Mouse (Mus musculus) common myeloid progenitor, adult 5-6 weeks (primary cell): ENCODE results near the gene Mrpl1. TPM values are rescaled to one million over a fixed set of nuclear protein-coding genes. Genes with fewer than 3 reads are reported as not detected.

Experiments
- ATAC-seq: replicated peaks from 2 replicates; pipeline ENCODE4 v1.8.0; 2016; ENCODE audit warnings: low read depth, mild to moderate bottlenecking, moderate TSS enrichment, inconsistent platforms; ENCODE audit not compliant: poor library complexity, severe bottlenecking
- total RNA-seq: library from RNA; stranded (forward); fragments of 200-1000, 187-1606 nt; gene quantifications from 2 replicates; pipeline ENCODE4 v1.2.3, GENCODE M21; 2017

The Mrpl1 gene
- 47.1 and 47.7 TPM in 2 replicates for total RNA-seq

GRCm38 (mm10) chr5:96209459-96209858 is at the start of gene Mrpl1:
Mrpl1 (plus strand) TSS chr5:96209493.
- peak; percentile 81 for ATAC-seq

GRCm38 (mm10) chr5:96160467-96161262 is 48.6 kb upstream of the Mrpl1 start:
- ATAC-seq: peak; percentile 48

- no peak for ATAC-seq
Measured at GRCm38 (mm10) chr5:96161263-96161577, 48.1 kb upstream of the Mrpl1 start.

- no peak; the same call in 1 of the 2 replicates for ATAC-seq
Measured at GRCm38 (mm10) chr5:96161578-96162398, 47.5 kb upstream of the Mrpl1 start.

GRCm38 (mm10) chr5:96162399-96163331 is 46.6 kb upstream of the Mrpl1 start:
- peak; percentile 55 for ATAC-seq

GRCm38 (mm10) chr5:96163396-96164020 is 45.8 kb upstream of the Mrpl1 start:
- ATAC-seq: no peak

- ATAC-seq: peak; percentile 42
Measured at GRCm38 (mm10) chr5:96164021-96164411, 45.3 kb upstream of the Mrpl1 start, which contains the start of gene Cnot6l. Cnot6l (minus strand) TSS chr5:96164171.

- ATAC-seq: no peak
Measured at GRCm38 (mm10) chr5:96166761-96167160, 42.5 kb upstream of the Mrpl1 start.

GRCm38 (mm10) chr5:96170443-96170842 is 38.9 kb upstream of the Mrpl1 start:
- ATAC-seq: no peak

- no peak for ATAC-seq
Measured at GRCm38 (mm10) chr5:96171765-96172164, 37.5 kb upstream of the Mrpl1 start.

GRCm38 (mm10) chr5:96176121-96176520 is 33.2 kb upstream of the Mrpl1 start:
- ATAC-seq: no peak

- peak; percentile 99 for ATAC-seq
Measured at GRCm38 (mm10) chr5:96176879-96177358, 32.4 kb upstream of the Mrpl1 start.

- ATAC-seq: no peak
Measured at GRCm38 (mm10) chr5:96183211-96183610, 26.1 kb upstream of the Mrpl1 start.

- ATAC-seq: no peak
Measured at GRCm38 (mm10) chr5:96183987-96184386, 25.3 kb upstream of the Mrpl1 start.

GRCm38 (mm10) chr5:96189761-96190160 is 19.5 kb upstream of the Mrpl1 start:
- ATAC-seq: no peak

- no peak for ATAC-seq
Measured at GRCm38 (mm10) chr5:96191251-96191650, 18.0 kb upstream of the Mrpl1 start.

- ATAC-seq: no peak
Measured at GRCm38 (mm10) chr5:96196547-96197052, 12.7 kb upstream of the Mrpl1 start.

GRCm38 (mm10) chr5:96198271-96198670 is 11.0 kb upstream of the Mrpl1 start:
- no peak for ATAC-seq

- no peak for ATAC-seq
Measured at GRCm38 (mm10) chr5:96200269-96200668, 9.0 kb upstream of the Mrpl1 start.
